Mouse (Mus musculus): ENCODE results near the gene Mbd3. TPM values are rescaled to one million over a fixed set of nuclear protein-coding genes. Genes with fewer than 3 reads are reported as not detected.

Gene Mbd3
- polyA plus RNA-seq, 1 experiment from 2014 or later: 252 TPM

DNA sequence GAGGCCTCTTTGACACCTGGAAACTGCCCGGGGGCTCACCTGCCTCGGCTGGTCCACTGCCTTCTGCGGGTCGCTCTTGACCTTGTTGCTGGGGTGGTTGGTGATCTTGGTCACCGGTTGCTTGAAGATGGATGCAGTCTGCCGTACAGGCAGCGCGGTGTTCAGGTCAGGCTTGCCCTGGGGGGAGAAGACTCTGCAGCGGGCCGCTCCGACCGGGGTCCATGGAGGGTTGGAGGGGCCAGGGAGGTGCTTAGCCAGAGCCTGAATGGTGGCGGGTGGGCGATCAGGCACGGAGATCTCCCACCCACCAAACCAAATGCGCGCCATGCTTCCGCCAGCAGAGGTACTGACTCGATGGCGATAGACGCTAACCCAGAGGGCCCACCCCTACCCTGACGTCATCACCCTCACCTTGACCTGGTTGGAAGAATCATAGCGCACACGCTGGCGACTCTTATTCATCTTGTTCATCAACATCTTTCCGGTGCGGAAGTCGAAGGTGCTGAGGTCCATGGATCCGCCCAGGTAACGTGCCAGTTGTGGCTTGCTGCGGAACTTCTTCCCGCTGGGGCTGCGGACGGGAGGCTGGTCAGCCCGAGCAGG lies 4.2 kb downstream of the Mbd3 start:
- peaks cover 38% of the 10 kb centered on the region for H3K36me3 ChIP-seq (ENCODE audit: control insufficient read depth, insufficient read depth, low read length)
- no peak overlapping the region for H3K4me3 ChIP-seq (ENCODE audit: low read depth, low read length)
- 95% methylated on average over 35 of the region's 35 CpGs for WGBS

DNA sequence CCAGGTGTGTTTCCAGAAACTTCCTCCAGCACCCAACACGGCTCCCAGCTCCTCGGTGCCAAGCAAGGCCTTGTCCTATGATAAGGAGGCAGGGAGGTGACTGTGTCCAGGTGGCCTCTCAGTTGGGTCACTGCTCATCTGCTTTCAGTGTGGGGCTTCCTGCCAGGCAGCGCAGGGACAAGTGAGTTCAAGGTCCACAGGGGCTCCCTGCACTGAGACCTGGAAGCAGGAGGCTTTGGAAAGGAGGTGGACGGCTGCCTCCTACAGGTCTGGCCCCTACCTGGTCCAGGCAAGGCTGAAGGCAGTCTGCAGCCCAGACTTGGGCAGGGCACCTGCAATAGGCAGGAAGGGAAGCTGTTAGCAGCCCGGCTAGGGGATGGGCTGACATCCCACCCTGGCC lies 6.7 kb downstream of the Mbd3 start:
- Histone ChIP-seq H3K36me3 (ENCODE audit: control insufficient read depth, insufficient read depth, low read length) (peaks cover 38% of the 10 kb centered on the region), H3K9ac (ENCODE audit: low read length) (no peak overlapping the region), H3K4me2 (no peak overlapping the region), H3K4me3 (ENCODE audit: low read depth, low read length) (no peak overlapping the region), H3K9me3 (ENCODE audit: control insufficient read depth, low read length) (no peaks in the 10 kb centered on the region), H3K4me1 (ENCODE audit: control insufficient read depth, insufficient read depth, low read length) (peaks cover 16% of the 10 kb centered on the region), H3K27me3 (ENCODE audit: control insufficient read depth, insufficient read depth, low read length) (no peaks in the 10 kb centered on the region), H3K27ac (ENCODE audit: low read depth, low read length) (no peak overlapping the region)
- 98% methylated on average over 5 of the region's 5 CpGs for WGBS
- ATAC-seq (ENCODE audit: low FRiP score) (no peak), DNase-seq (ENCODE audit: low spot score, missing footprints) (no peak)

More for the DNA sequence above, 4.2 kb downstream of the Mbd3 start:
- no peak for ATAC-seq (ENCODE audit: low FRiP score)
- no peak overlapping the region for H3K9ac ChIP-seq (ENCODE audit: low read length)
- H3K27ac ChIP-seq (ENCODE audit: low read depth, low read length): no peak overlapping the region
- no peak for DNase-seq (ENCODE audit: low spot score, missing footprints)
- no peak overlapping the region for H3K4me2 ChIP-seq
- H3K9me3 ChIP-seq (ENCODE audit: control insufficient read depth, low read length): no peaks in the 10 kb centered on the region
- no peaks in the 10 kb centered on the region for H3K27me3 ChIP-seq (ENCODE audit: control insufficient read depth, insufficient read depth, low read length)
- H3K4me1 ChIP-seq (ENCODE audit: control insufficient read depth, insufficient read depth, low read length): peaks cover 16% of the 10 kb centered on the region

DNA sequence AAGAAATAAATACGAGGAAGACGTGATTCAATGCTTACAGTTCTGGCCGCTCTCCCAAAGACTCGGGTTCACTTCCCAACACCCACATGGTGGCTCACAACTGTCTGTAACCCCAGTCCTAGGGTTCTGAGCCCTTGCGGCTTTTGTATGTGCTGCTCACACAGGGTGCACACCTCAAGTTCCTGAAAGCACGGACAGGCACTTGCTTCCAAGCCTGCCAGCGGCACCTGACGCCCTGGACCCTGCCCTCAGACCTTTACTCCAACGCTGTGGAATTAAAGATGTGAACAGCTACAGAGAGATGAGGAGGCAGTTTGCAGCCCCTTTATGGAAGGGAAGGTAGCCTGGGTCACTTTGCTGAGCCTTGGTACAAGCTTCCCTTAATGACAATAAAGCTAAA lies 8.7 kb downstream of the Mbd3 start:
- Histone ChIP-seq H3K27ac (ENCODE audit: low read depth, low read length) (no peak overlapping the region), H3K27me3 (ENCODE audit: control insufficient read depth, insufficient read depth, low read length) (no peaks in the 10 kb centered on the region), H3K4me2 (no peak overlapping the region), H3K4me1 (ENCODE audit: control insufficient read depth, insufficient read depth, low read length) (peaks cover 7% of the 10 kb centered on the region), H3K36me3 (ENCODE audit: control insufficient read depth, insufficient read depth, low read length) (peaks cover 33% of the 10 kb centered on the region), H3K9ac (ENCODE audit: low read length) (no peak overlapping the region), H3K9me3 (ENCODE audit: control insufficient read depth, low read length) (no peaks in the 10 kb centered on the region), H3K4me3 (ENCODE audit: low read depth, low read length) (no peak overlapping the region)
- WGBS: 93% methylated on average over 9 of the region's 9 CpGs
- ATAC-seq (ENCODE audit: low FRiP score) (no peak), DNase-seq (ENCODE audit: low spot score, missing footprints) (no peak)

DNA sequence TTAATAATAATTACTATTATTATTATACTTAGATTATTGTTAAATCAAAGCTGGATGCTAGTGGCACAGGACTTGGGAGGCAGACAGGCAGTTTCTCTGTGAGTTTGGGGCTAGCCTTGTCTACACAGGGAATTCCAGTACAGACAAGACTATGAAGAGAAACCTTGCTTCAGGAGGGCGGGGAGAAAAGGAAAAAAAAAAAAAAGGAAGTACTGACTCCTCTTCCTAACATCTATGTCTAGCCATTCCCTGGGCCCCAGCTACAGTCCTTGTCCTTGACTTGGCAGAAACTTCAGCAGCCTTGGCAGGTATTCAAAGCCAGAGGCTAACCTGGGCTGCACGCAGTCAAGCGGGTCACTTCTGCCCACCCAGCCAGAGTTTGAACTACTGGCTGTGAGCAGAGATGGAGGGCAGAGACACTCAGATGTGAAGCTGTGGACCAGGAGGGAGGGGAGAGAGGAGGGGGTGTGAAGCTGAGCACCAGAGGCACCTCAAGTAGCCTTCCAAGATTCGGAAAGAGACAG lies 10.1 kb downstream of the Mbd3 start:
- H3K36me3 ChIP-seq (ENCODE audit: control insufficient read depth, insufficient read depth, low read length): peaks cover 33% of the 10 kb centered on the region
- 89% methylated on average over 4 of the region's 4 CpGs for WGBS
- no peak for ATAC-seq (ENCODE audit: low FRiP score)
- H3K27me3 ChIP-seq (ENCODE audit: control insufficient read depth, insufficient read depth, low read length): no peaks in the 10 kb centered on the region
- no peak overlapping the region for H3K27ac ChIP-seq (ENCODE audit: low read depth, low read length)
- peaks cover 19% of the 10 kb centered on the region for H3K4me1 ChIP-seq (ENCODE audit: control insufficient read depth, insufficient read depth, low read length)
- no peaks in the 10 kb centered on the region for H3K9me3 ChIP-seq (ENCODE audit: control insufficient read depth, low read length)
- H3K4me2 ChIP-seq: no peak overlapping the region
- H3K9ac ChIP-seq (ENCODE audit: low read length): no peak overlapping the region
- no peak for DNase-seq (ENCODE audit: low spot score, missing footprints)
- no peak overlapping the region for H3K4me3 ChIP-seq (ENCODE audit: low read depth, low read length)

DNA sequence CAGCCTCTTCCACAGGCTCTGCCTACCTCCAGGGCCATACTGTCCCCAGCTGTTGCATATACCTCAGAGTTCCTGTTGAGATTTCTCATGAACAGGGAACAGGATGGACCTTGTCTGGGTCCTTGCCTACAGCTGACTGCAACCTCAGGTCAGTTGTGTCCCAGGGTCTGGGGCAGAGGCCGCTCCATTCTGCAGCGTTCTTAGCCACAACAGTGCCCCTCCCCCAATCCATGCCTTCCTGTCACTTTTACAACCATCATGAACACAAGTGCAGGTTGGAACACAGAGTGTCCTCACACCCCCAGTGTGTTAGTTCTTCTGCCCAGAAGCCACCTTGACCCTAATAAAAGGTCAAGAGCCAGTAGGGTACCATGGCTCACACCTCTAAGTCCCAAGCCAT lies 10.6 kb downstream of the Mbd3 start:
- H3K4me1 ChIP-seq (ENCODE audit: control insufficient read depth, insufficient read depth, low read length): peaks cover 24% of the 10 kb centered on the region
- no peak overlapping the region for H3K27ac ChIP-seq (ENCODE audit: low read depth, low read length)
- ATAC-seq (ENCODE audit: low FRiP score) (no peak), DNase-seq (ENCODE audit: low spot score, missing footprints) (no peak)
- H3K9ac ChIP-seq (ENCODE audit: low read length): no peak overlapping the region
- 30% methylated on average over 2 of the region's 2 CpGs for WGBS
- H3K27me3 ChIP-seq (ENCODE audit: control insufficient read depth, insufficient read depth, low read length): no peaks in the 10 kb centered on the region
- no peak overlapping the region for H3K4me3 ChIP-seq (ENCODE audit: low read depth, low read length)
- H3K9me3 ChIP-seq (ENCODE audit: control insufficient read depth, low read length): no peaks in the 10 kb centered on the region
- no peak overlapping the region for H3K4me2 ChIP-seq
- peaks cover 31% of the 10 kb centered on the region for H3K36me3 ChIP-seq (ENCODE audit: control insufficient read depth, insufficient read depth, low read length)

DNA sequence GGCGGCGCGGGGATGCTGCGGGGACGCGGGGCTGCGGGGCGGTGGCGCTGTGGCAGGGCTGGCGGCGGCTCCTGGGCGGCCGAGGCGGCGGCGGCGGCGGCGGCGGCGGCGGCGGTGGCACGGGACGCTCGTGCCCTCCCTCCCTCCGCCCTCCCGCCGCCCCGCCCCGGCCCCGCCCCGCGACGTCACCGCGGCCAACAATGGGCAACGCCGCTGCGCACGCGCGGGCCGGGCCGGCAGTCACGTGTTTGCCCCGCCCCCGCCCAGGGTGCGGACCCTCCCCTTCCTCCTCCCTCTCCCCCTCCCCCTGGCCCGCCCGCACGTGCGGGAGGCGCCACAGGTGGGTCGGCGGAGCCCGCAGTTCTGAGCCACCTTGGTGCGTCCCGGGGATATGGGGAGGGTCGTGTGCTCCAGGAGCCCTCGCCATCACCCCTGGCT lies 11.8 kb downstream of the Mbd3 start, which contains the start of gene Mex3d:
TSS of gene Mex3d (minus strand) at position 138 of the 438 bp plus-strand sequence.
- Histone ChIP-seq H3K9me3 (ENCODE audit: control insufficient read depth, low read length) (no peaks in the 10 kb centered on the region), H3K4me2 (peak within 1 kb of the TSS; percentile 68), H3K4me1 (ENCODE audit: control insufficient read depth, insufficient read depth, low read length) (peaks cover 29% of the 10 kb centered on the region), H3K27me3 (ENCODE audit: control insufficient read depth, insufficient read depth, low read length) (no peaks in the 10 kb centered on the region), H3K9ac (ENCODE audit: low read length) (peak within 1 kb of the TSS; percentile 96), H3K36me3 (ENCODE audit: control insufficient read depth, insufficient read depth, low read length) (peaks cover 20% of the 10 kb centered on the region), H3K27ac (ENCODE audit: low read depth, low read length) (peak within 1 kb of the TSS; percentile 97), H3K4me3 (ENCODE audit: low read depth, low read length) (peak within 1 kb of the TSS; percentile 98)
- 0% methylated on average over 7 of the region's 61 CpGs for WGBS
- peak; percentile 41 for ATAC-seq (ENCODE audit: low FRiP score)
- peak; percentile 99 for DNase-seq (ENCODE audit: low spot score, missing footprints)

DNA sequence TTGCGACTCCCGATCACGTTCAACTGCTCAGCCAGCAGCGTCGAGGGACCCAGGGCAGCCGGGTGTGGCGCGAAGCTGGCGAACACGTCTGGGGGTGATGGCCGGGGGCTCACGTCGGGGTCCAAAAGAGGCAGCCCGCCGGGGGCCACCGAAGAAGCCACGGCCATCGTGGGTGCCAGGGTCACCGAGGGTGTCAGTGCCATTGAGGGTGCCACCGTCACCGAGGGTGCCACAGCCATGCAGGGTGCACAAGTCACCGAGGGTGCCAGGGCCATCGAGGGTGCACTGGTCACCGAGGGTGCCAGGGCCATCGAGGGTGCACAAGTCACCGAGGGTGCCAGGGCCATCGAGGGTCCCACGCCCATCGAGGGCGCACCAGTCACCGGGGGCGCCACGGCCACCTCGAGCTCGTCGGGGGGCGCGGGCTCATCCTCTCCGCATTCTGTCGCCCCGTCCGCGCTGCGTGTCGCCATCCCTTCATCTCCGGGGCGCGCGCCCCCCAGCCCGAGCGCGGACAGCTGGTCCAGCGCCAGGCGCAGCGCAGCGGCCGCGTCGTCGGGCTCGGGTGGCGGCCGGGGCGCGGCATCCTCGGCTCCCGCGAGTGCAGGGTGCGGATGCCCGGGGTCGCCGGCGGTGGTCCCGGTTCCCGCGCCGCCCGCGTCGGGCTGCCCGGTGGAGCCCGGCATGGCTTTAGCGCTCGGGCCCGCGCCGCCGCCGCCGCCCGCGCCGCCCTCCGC lies 12.4 kb downstream of the Mbd3 start:
- peaks cover 21% of the 10 kb centered on the region for H3K36me3 ChIP-seq (ENCODE audit: control insufficient read depth, insufficient read depth, low read length)
- ATAC-seq (ENCODE audit: low FRiP score) (0 out of 2 replicates have a peak, but pooled peaks have one; percentile 0), DNase-seq (ENCODE audit: low spot score, missing footprints) (peak; percentile 90)
- H3K9ac ChIP-seq (ENCODE audit: low read length): peak overlapping the region; percentile 96
- H3K9me3 ChIP-seq (ENCODE audit: control insufficient read depth, low read length): no peaks in the 10 kb centered on the region
- peak overlapping the region; percentile 98 for H3K4me3 ChIP-seq (ENCODE audit: low read depth, low read length)
- peak overlapping the region; percentile 68 for H3K4me2 ChIP-seq
- no peaks in the 10 kb centered on the region for H3K27me3 ChIP-seq (ENCODE audit: control insufficient read depth, insufficient read depth, low read length)
- peaks cover 29% of the 10 kb centered on the region for H3K4me1 ChIP-seq (ENCODE audit: control insufficient read depth, insufficient read depth, low read length)
- WGBS: under 1% methylated on average over 74 of the region's 94 CpGs
- peak overlapping the region; percentile 97 for H3K27ac ChIP-seq (ENCODE audit: low read depth, low read length)

DNA sequence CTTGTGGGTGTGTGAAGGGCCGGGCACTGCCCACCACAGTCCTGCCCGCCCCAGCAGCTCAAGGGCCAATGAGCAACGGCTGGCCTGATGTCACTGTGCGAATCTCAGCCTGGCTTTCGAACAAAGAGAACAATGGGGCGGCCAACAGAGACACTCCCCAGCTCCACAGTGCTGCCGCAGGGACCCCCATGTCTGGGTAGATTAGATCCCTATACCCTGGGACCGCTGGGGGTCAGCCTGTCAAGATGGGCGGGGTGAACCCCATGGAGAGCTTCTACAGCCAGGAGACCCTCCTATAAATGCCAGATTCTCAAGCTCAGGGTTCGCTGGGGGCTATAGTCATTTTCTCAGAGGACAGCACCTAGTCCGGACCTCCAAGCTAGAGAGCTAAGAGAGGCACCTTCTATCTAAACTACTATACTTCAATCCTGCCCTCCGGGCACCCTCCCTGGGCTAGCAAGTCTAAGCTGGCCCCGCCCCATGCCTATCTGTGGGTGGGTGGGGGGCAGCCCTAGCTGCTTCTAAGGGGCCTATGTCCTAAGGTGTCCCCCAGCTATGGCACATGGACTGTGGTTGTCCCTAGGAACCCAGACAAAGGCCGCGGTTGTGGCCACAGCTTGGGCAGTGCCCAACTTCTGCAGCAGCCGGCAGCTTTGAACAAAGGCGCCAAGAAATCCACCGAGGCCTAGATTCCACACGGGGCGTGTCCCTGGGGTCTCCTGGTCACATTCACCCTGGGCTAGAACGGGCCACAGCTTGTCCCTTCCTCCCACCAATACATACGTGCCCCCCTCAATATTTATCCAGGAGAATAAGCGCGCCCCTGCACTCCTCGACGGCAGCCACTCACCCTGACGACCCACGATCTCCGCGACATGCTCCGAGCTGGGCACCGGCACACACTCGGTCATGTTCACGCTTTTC lies 13.3 kb downstream of the Mbd3 start:
- peaks cover 18% of the 10 kb centered on the region for H3K36me3 ChIP-seq (ENCODE audit: control insufficient read depth, insufficient read depth, low read length)
- H3K4me2 ChIP-seq: peak overlapping the region; percentile 68
- H3K27me3 ChIP-seq (ENCODE audit: control insufficient read depth, insufficient read depth, low read length): no peaks in the 10 kb centered on the region
- ATAC-seq (ENCODE audit: low FRiP score) (peak; percentile 83), DNase-seq (ENCODE audit: low spot score, missing footprints) (peak; percentile 96)
- H3K27ac ChIP-seq (ENCODE audit: low read depth, low read length): peak overlapping the region; percentile 97
- H3K4me1 ChIP-seq (ENCODE audit: control insufficient read depth, insufficient read depth, low read length): peaks cover 29% of the 10 kb centered on the region
- peak overlapping the region; percentile 98 for H3K4me3 ChIP-seq (ENCODE audit: low read depth, low read length)
- under 1% methylated on average over 34 of the region's 34 CpGs for WGBS
- H3K9me3 ChIP-seq (ENCODE audit: control insufficient read depth, low read length): no peaks in the 10 kb centered on the region
- H3K9ac ChIP-seq (ENCODE audit: low read length): peak overlapping the region; percentile 96

All from midbrain, embryonic 11.5 days (tissue).